Mouse (Mus musculus): ENCODE measurements around the gene Cenpo.
"Not testable (repeated sequence)": the region's sequence is repeated elsewhere in the genome, so short reads cannot be mapped to it uniquely, and the experiment has no call there.

The Cenpo gene

GRCm38 (mm10) chr12:4233572-4234508, at the start of gene Cenpo, which contains the start of gene Ptrhd1:
Gene Cenpo, minus strand, starts transcription at chr12:4234294.
Gene Ptrhd1, plus strand, starts transcription at chr12:4234027.
- peak; percentile 98 for DNase-seq (ENCODE audit: low read depth, low spot score)

- DNase-seq (ENCODE audit: low read depth, low spot score), result no peak
Measured at GRCm38 (mm10) chr12:4279878-4280277, 45.8 kb upstream of the Cenpo start.

- no peak for DNase-seq (ENCODE audit: low read depth, low spot score)
Measured at GRCm38 (mm10) chr12:4278978-4279755, 45.1 kb upstream of the Cenpo start.

GRCm38 (mm10) chr12:4271078-4271477, 37.0 kb upstream of the Cenpo start:
- no peak for DNase-seq (ENCODE audit: low read depth, low spot score)

- DNase-seq (ENCODE audit: low read depth, low spot score), result no peak
Measured at GRCm38 (mm10) chr12:4267765-4268164, 33.7 kb upstream of the Cenpo start.

- DNase-seq (ENCODE audit: low read depth, low spot score), result no peak
Measured at GRCm38 (mm10) chr12:4252742-4253655, 18.9 kb upstream of the Cenpo start.

GRCm38 (mm10) chr12:4249786-4250185, 15.7 kb upstream of the Cenpo start:
- DNase-seq (ENCODE audit: low read depth, low spot score), result no peak

- DNase-seq (ENCODE audit: low read depth, low spot score), result no peak
Measured at GRCm38 (mm10) chr12:4245742-4246141, 11.6 kb upstream of the Cenpo start.

- no peak for DNase-seq (ENCODE audit: low read depth, low spot score)
Measured at GRCm38 (mm10) chr12:4243805-4244204, 9.7 kb upstream of the Cenpo start.

GRCm38 (mm10) chr12:4240281-4240680, 6.2 kb upstream of the Cenpo start:
- DNase-seq (ENCODE audit: low read depth, low spot score), result not testable (repeated sequence)

- no peak for DNase-seq (ENCODE audit: low read depth, low spot score)
Measured at GRCm38 (mm10) chr12:4237481-4237880, 3.4 kb upstream of the Cenpo start.

GRCm38 (mm10) chr12:4232777-4233176, 1.3 kb downstream of the Cenpo start:
- DNase-seq (ENCODE audit: low read depth, low spot score), result peak; percentile 10

GRCm38 (mm10) chr12:4230156-4230555, 3.9 kb downstream of the Cenpo start:
- no peak for DNase-seq (ENCODE audit: low read depth, low spot score)

- DNase-seq (ENCODE audit: low read depth, low spot score), result no peak
Measured at GRCm38 (mm10) chr12:4212908-4213307, 21.2 kb downstream of the Cenpo start.

GRCm38 (mm10) chr12:4211174-4211573, 22.9 kb downstream of the Cenpo start:
- DNase-seq (ENCODE audit: low read depth, low spot score), result no peak

- no peak for DNase-seq (ENCODE audit: low read depth, low spot score)
Measured at GRCm38 (mm10) chr12:4209196-4209595, 24.9 kb downstream of the Cenpo start.

GRCm38 (mm10) chr12:4208405-4209133, 25.5 kb downstream of the Cenpo start:
- peak; percentile 81 for DNase-seq (ENCODE audit: low read depth, low spot score)

- no peak for DNase-seq (ENCODE audit: low read depth, low spot score)
Measured at GRCm38 (mm10) chr12:4206106-4206505, 28.0 kb downstream of the Cenpo start.

- no peak for DNase-seq (ENCODE audit: low read depth, low spot score)
Measured at GRCm38 (mm10) chr12:4202206-4202605, 31.9 kb downstream of the Cenpo start.

- peak; percentile 83 for DNase-seq (ENCODE audit: low read depth, low spot score)
Measured at GRCm38 (mm10) chr12:4201454-4202200, 32.5 kb downstream of the Cenpo start.
